Mouse (Mus musculus) heart, embryonic 13.5 days (tissue): ENCODE results near the gene Sparcl1. TPM values are rescaled to one million over a fixed set of nuclear protein-coding genes. Genes with fewer than 3 reads are reported as not detected.

Experiments used
- ATAC-seq: fragments of 200-750 bp; cut with Nextera tagmentation; 2 replicates; pipeline ENCODE4 v1.8.0; 2017; ENCODE audit warnings: moderate TSS enrichment; ENCODE audit not compliant: insufficient number of reproducible peaks, low FRiP score, low TSS enrichment; ENCODE audit errors: extremely low read depth
- H3K27ac ChIP-seq: fragments of 300-500 bp; sonication (generic); replicated peaks from 2 replicates; pipeline ENCODE4 v1.5.1; 2015; ENCODE audit warnings: moderate library complexity, mild to moderate bottlenecking, inconsistent platforms
- H3K27me3 ChIP-seq: fragments of 300-500 bp; sonication (generic); replicated peaks from 2 replicates; pipeline ENCODE4 v1.6.1; 2015; ENCODE audit warnings: mild to moderate bottlenecking, inconsistent platforms
- H3K36me3 ChIP-seq: fragments of 300-500 bp; sonication (generic); 2 replicates; pipeline ENCODE4 v1.6.1; 2015; ENCODE audit warnings: mild to moderate bottlenecking, inconsistent platforms
- H3K4me1 ChIP-seq: fragments of 300-500 bp; sonication (generic); 2 replicates; pipeline ENCODE4 v1.6.1; 2015; ENCODE audit warnings: inconsistent platforms
- H3K4me2 ChIP-seq: fragments of 300-500 bp; sonication (generic); 2 replicates; pipeline ENCODE4 v1.6.1; 2015; ENCODE audit warnings: inconsistent platforms, mild to moderate bottlenecking, moderate library complexity
- H3K4me3 ChIP-seq: fragments of 300-500 bp; sonication (generic); 2 replicates; pipeline ENCODE4 v1.5.1; 2015; ENCODE audit warnings: moderate library complexity, mild to moderate bottlenecking, inconsistent platforms
- H3K9ac ChIP-seq: fragments of 300-500 bp; sonication (generic); 2 replicates; pipeline ENCODE4 v1.6.1; 2015; ENCODE audit warnings: inconsistent platforms, mild to moderate bottlenecking, moderate library complexity
- H3K9me3 ChIP-seq: fragments of 300-500 bp; sonication (generic); 2 replicates; pipeline ENCODE4 v1.6.1; 2016; ENCODE audit warnings: inconsistent platforms
- WGBS: fragments of 180-500 bp; shearing (Covaris S2); methylation state at CpG from one replicate; pipeline ENCODE4 v1.1.7; 2015; ENCODE audit warnings: mixed read lengths; 5-methylcytosine and 5-hydroxymethylcytosine counted together
- polyA plus RNA-seq: library from polyadenylated mRNA; unstranded; fragments of >200 nt; fragmentation: Nextera tagmentation; extraction: Ambion mirVana; gene quantifications from 2 replicates; pipeline ENCODE4 v1.2.1, GENCODE M21; 2015

The Sparcl1 gene
- polyA plus RNA-seq, 1 experiment from 2014 or later = 45.7 TPM

DNA sequence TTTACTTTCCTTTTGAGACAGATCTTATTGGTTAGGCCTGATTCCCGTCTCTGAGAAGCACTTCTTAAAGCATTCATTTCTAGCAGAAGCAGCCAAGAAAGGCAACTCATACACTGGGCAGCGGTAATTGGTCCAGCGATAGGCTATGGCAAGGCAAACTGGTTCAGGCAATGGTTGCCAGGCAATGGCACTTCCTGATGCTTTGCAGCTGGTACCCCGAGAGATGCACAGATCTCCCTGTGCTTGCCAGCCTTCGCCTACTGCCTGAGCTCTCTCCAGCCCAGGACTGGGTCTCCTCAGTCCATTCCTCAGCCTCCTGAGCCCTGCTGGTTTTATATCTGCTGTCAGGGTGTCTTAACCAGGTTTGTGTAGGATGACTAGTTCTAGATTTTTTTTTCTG lies 53.1 kb downstream of the Sparcl1 start:
- H3K27me3 ChIP-seq = no peaks in the 10 kb centered on the region
- H3K9me3 ChIP-seq = no peaks in the 10 kb centered on the region
- peaks cover 86% of the 10 kb centered on the region for H3K36me3 ChIP-seq
- H3K4me3 ChIP-seq = no peak overlapping the region
- H3K27ac ChIP-seq = no peak overlapping the region
- no peak overlapping the region for H3K4me2 ChIP-seq
- 90% methylated on average over 5 of the region's 5 CpGs for WGBS
- no peak overlapping the region for H3K9ac ChIP-seq
- no peak for ATAC-seq
- H3K4me1 ChIP-seq = no peaks in the 10 kb centered on the region

DNA sequence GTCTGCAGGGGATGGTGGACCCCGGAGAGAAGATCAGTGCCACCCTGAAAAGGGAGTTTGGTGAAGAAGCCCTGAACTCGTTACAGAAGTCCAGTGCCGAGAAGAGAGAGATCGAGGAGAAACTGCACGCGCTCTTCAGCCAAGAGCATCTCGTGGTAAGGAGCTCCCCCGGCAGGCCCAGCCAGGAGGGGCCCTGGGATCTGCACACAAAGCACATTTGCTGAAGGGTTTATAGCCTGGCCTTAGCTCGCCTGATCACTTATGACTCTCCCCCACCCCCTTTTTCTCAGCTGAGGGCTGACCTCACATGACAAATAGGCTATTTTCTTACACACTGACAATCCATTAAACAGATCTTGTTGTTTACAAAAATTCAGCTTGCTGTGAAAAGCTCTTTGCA lies 53.9 kb downstream of the Sparcl1 start:
- peaks cover 87% of the 10 kb centered on the region for H3K36me3 ChIP-seq
- 86% methylated on average over 9 of the region's 9 CpGs for WGBS
- no peak for ATAC-seq

DNA sequence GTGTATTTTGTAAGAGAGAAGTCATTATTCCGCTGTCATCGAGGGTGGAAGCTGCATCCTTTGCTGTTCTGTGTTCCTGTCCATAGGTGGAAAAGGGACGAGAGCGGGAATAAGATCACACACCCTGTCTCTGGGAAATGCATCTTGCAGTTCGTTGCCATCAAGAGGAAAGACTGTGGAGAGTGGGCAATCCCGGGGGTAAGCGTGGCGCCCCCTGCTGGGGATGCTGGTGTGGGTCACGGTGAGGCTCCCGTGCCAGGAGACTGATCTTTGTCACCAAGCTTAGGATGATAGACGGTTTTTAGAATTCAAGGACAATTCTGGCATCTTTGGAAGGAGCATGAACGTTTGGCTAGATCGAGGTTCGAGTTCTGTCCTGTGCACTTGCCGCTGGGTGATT lies 55.5 kb downstream of the Sparcl1 start:
- Histone ChIP-seq H3K9ac (no peak overlapping the region), H3K4me1 (no peaks in the 10 kb centered on the region), H3K9me3 (no peaks in the 10 kb centered on the region), H3K27ac (no peak overlapping the region), H3K27me3 (no peaks in the 10 kb centered on the region), H3K4me2 (no peak overlapping the region), H3K36me3 (peaks cover 82% of the 10 kb centered on the region), H3K4me3 (no peak overlapping the region)
- whole genome bisulfite sequencing = 62% methylated on average over 15 of the region's 15 CpGs
- no peak for ATAC-seq

More for the DNA sequence above, 53.9 kb downstream of the Sparcl1 start:
- Histone ChIP-seq H3K4me2 (no peak overlapping the region), H3K4me1 (no peaks in the 10 kb centered on the region), H3K27ac (no peak overlapping the region), H3K4me3 (no peak overlapping the region), H3K9ac (no peak overlapping the region), H3K9me3 (no peaks in the 10 kb centered on the region), H3K27me3 (no peaks in the 10 kb centered on the region)

DNA sequence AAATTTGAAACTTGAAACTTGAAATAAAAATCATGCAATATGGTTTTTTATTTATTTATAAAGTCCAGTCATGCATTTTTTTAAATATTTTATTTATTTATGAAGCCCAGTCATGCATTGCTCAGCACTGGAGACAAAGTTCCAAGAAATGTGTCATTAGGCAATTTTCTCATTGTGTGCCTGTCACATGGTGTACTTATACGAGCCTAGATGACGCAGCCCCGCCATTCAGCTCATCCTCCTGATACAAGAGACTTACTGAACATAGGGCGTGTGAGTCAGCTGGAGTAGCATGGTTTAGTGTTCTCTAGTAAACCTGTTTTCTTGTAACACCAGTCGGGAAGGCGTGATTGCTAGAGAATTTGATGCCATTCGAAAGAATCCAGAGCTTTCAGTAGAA lies 57.2 kb downstream of the Sparcl1 start:
- H3K4me1 ChIP-seq = no peaks in the 10 kb centered on the region
- no peaks in the 10 kb centered on the region for H3K27me3 ChIP-seq
- no peak overlapping the region for H3K4me2 ChIP-seq
- no peak for ATAC-seq
- 84% methylated on average over 7 of the region's 7 CpGs for WGBS
- no peak overlapping the region for H3K9ac ChIP-seq
- no peaks in the 10 kb centered on the region for H3K9me3 ChIP-seq
- H3K4me3 ChIP-seq = no peak overlapping the region
- H3K36me3 ChIP-seq = peaks cover 82% of the 10 kb centered on the region
- H3K27ac ChIP-seq = no peak overlapping the region

DNA sequence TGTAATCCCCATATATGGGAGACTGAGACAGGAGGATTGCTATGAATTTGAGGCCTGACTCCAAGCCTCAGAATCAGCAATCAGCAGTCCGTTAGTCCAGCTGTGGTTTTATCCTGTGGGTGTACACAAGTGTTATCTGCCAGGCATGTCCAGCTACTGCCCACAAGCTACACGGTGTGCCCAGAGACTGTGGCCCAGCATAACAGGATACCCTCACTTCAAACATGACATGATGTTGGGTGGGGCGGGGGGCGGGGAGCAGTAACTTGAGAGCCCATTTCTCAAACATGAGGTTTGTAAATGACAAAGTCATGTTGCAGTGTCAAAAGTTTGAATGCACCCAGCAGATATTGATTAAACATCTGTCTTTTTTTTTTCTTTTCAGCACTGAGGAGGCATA lies 57.7 kb downstream of the Sparcl1 start:
- H3K27me3 ChIP-seq = no peaks in the 10 kb centered on the region
- H3K9me3 ChIP-seq = no peaks in the 10 kb centered on the region
- peaks cover 82% of the 10 kb centered on the region for H3K36me3 ChIP-seq
- no peak overlapping the region for H3K4me2 ChIP-seq
- H3K9ac ChIP-seq = no peak overlapping the region
- H3K4me1 ChIP-seq = no peaks in the 10 kb centered on the region
- no peak for ATAC-seq
- 80% methylated on average over 4 of the region's 4 CpGs for WGBS
- H3K4me3 ChIP-seq = no peak overlapping the region
- no peak overlapping the region for H3K27ac ChIP-seq

DNA sequence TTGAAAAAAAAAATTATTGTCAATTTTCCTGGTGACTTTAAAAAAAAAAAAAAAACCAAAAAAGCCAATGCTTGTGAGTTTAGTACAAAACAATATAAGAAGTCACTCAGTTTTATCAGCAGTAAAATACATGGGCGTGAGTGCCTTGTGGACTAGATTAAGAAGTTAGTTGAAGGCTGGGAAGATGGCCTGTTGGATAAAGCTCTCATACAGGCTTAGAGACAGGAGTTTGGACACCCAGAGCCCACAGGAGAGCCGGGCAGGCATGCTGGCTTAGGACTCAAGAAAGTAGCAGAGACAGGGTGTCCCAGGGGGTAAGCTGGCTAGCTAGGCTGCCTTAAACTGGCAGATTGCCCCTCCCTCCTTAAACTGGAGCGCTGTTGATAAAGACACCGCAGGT lies 58.6 kb downstream of the Sparcl1 start:
- H3K27ac ChIP-seq = no peak overlapping the region
- no peak overlapping the region for H3K4me3 ChIP-seq
- WGBS = 88% methylated on average over 4 of the region's 4 CpGs
- no peaks in the 10 kb centered on the region for H3K9me3 ChIP-seq
- no peak overlapping the region for H3K4me2 ChIP-seq
- H3K27me3 ChIP-seq = no peaks in the 10 kb centered on the region
- no peak for ATAC-seq
- peaks cover 81% of the 10 kb centered on the region for H3K36me3 ChIP-seq
- no peak overlapping the region for H3K9ac ChIP-seq
- no peaks in the 10 kb centered on the region for H3K4me1 ChIP-seq

DNA sequence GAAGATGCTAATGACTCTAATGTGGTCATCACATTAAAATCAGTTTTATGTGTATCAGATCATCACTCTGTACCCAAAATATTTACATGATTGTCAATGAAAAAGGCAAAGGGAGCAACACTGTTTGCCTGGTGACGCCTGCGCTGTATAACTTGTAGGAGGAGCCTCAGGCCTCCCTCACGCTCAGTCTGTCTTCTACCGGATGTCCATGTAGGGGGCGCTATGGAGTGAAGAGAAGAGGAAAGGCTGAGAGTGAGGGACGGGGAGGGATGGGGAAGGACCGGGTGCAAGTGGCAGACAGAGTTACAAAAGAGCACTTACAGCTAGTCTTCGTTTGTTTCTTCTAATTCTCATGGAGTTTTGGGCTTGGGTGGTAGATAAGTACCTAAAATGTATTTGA lies 60.6 kb downstream of the Sparcl1 start:
- Histone ChIP-seq H3K9ac (no peak overlapping the region), H3K36me3 (peaks cover 63% of the 10 kb centered on the region), H3K4me2 (no peak overlapping the region), H3K4me1 (peaks cover 6% of the 10 kb centered on the region), H3K9me3 (no peaks in the 10 kb centered on the region), H3K4me3 (no peak overlapping the region), H3K27me3 (no peaks in the 10 kb centered on the region), H3K27ac (no peak overlapping the region)
- ATAC-seq = no peak
- 64% methylated on average over 8 of the region's 8 CpGs for WGBS

DNA sequence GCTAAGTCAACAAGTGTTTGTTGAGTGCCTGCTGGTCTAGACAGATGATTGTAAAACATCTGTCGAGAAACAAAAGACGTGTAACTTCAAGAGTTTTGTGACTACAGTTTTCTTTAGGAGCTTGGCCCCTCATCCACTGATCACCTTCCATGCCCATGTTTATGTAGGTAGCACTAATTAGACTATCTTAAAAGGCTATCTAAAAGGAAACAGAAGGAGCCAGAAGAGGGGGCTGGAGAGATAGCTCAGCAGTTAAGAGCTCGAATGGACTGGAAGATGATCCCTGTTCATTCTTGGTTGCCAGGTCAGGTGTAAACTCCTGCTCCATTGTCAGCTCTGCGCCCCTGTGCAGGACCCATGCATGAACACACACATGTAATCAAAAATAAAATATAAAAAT lies 65.4 kb downstream of the Sparcl1 start:
- Histone ChIP-seq H3K27me3 (no peaks in the 10 kb centered on the region), H3K27ac (no peak overlapping the region), H3K4me1 (peaks cover 32% of the 10 kb centered on the region), H3K4me3 (peak overlapping the region; percentile 94), H3K4me2 (peak overlapping the region; percentile 88), H3K36me3 (peaks cover 32% of the 10 kb centered on the region), H3K9ac (peak overlapping the region; percentile 96), H3K9me3 (no peaks in the 10 kb centered on the region)
- 38% methylated on average over 4 of the region's 4 CpGs for WGBS
- ATAC-seq = no peak

DNA sequence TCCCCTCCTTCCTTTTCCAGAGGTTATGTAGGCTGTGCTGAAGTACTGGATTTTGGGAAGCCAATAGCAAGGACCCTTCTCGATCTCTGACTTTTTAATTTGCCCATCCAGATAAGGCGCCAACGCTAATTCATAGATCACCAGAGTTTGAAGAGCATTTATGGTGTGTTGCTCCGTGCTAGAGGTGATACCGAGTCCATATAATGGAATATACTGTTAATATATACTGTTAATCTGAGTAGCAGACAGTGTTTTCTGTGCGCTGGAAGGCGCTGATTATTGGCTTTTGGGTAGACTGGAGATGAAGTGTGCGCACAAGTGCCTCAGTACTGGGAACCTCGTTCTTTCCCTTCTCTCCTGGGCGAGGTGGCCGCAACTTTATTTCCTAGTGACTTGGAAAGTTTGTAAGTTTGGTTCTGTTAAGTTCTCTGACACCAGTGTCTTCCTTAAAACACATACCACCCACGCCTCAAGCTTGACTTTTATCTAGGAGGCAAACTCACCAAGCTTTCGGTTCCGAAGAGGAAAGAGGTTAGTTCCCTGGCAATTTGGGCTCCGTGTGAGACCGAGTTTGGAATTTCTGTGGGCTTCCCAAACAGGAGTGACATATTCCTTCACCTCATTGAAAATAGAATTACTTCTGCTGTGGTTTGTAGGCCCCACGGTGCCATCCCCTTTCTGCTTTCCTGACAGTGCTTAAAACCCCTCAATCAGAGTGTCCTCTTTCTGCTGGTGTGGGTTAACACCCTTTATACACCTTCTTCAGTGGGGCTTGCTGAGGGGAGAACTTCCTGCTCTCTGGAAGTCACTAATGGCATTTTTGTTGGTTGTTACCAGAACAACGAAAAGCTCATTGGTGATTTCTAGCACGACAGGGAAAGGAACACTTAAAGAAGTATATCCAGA lies 66.1 kb downstream of the Sparcl1 start:
- H3K27ac ChIP-seq = peak overlapping the region; percentile 88
- no peaks in the 10 kb centered on the region for H3K27me3 ChIP-seq
- whole genome bisulfite sequencing = 3% methylated on average over 19 of the region's 19 CpGs
- peaks cover 25% of the 10 kb centered on the region for H3K36me3 ChIP-seq
- peak overlapping the region; percentile 94 for H3K4me3 ChIP-seq
- H3K4me1 ChIP-seq = peaks cover 37% of the 10 kb centered on the region
- peak overlapping the region; percentile 88 for H3K4me2 ChIP-seq
- H3K9ac ChIP-seq = peak overlapping the region; percentile 96
- no peaks in the 10 kb centered on the region for H3K9me3 ChIP-seq
- ATAC-seq = no peak

DNA sequence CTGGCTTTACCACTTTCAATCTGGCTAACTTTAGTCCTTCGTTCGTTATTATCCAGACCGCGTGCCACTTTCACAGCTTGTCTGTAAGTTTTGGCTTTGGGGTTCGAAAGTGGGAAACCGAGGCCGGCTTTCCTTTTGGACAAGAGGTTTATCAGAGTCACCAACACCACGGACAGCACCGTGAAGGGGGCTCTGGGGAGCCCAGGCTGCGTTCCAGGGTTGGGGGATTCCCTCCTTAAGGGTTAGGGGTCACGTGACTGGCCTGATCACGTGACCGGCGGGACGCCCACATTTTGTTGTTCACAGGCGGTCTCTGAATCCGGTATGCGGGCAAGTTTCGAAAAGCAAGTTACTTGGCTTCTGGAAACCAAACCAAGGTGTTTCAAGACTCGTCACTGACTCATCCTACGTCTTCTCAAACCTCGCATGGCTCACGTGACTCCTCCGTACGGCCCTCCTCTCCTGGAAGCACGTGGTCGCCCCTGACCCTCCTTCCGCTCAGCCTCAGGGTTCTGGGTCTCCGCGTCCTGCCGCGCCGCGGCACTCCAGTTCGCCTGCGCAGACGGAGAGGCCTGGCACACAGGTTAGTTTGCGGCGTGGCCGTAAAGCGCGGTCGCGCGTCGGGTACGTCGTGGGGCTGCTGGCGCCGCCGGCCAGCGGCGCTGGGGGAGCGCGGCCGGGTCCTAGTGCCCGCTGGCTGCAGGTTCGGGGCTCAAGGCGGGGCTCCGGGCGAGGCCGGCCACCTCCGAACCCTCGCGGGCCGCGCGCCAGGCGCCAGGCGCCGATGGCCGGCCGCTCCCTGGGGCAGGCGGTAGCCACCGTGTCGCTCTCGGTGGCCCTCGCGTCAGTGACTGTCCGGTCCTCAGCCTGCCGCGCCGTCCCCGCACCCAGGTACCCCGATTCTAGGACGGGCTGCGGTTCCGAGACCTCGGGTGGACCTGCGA lies 67.0 kb downstream of the Sparcl1 start, which contains the start of gene Nudt9:
Gene Nudt9 (plus strand): TSS at position 51 of the 944 bp plus-strand sequence.
- 5% methylated on average over 72 of the region's 90 CpGs for WGBS
- Histone ChIP-seq H3K4me3 (peak within 1 kb of the TSS; percentile 94), H3K9me3 (no peaks in the 10 kb centered on the region), H3K4me2 (peak within 1 kb of the TSS; percentile 88), H3K9ac (peak within 1 kb of the TSS; percentile 96), H3K4me1 (peaks cover 37% of the 10 kb centered on the region), H3K36me3 (peaks cover 16% of the 10 kb centered on the region), H3K27ac (peak within 1 kb of the TSS; percentile 88), H3K27me3 (no peaks in the 10 kb centered on the region)
- ATAC-seq = peak; percentile 93

DNA sequence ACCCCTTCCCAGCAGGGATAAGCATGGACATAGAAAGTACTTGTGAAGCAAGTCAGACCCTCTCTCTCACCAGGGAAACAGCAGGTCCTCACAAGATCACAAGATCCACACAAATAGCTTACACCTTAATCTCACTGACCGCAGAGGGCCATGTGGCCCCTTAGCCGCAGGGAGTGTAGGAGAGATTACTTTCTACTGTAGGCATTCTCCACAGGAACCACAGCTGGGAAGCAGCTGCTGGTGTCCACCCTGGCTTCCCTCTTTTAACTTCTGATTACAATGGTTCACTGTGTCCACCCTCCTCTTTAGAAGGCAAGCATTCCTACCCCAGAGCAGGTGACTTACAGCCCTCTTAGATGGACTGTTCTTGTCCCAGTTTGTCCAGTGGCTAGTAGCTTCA lies 69.8 kb downstream of the Sparcl1 start:
- Histone ChIP-seq H3K9me3 (no peaks in the 10 kb centered on the region), H3K36me3 (no peaks in the 10 kb centered on the region), H3K27ac (peak overlapping the region; percentile 66), H3K9ac (no peak overlapping the region), H3K4me3 (no peak overlapping the region), H3K4me2 (no peak overlapping the region), H3K4me1 (peaks cover 37% of the 10 kb centered on the region), H3K27me3 (no peaks in the 10 kb centered on the region)
- no peak for ATAC-seq
- WGBS = 10% methylated on average over 2 of the region's 2 CpGs
